Mouse (Mus musculus) pancreas, adult 10 weeks (tissue): Measurements from ENCODE around the gene Tcp1. TPM values are rescaled to one million over a fixed set of nuclear protein-coding genes. Genes with fewer than 3 reads are reported as not detected.

Experiments used
- polyA plus RNA-seq: library from polyadenylated mRNA; stranded (reverse); fragments of 350-450 nt; fragmentation: Illumina TruSeq; extraction: RNeasy Lipid Tissue Mini Kit (QIAGEN cat#74804); gene quantifications from one replicate; pipeline ENCODE4 v1.2.3, GENCODE M21; 2015; ENCODE audit warnings: low read depth, low replicate concordance; ENCODE audit not compliant: insufficient read depth

The Tcp1 gene
- polyA plus RNA-seq, result 42.0 TPM

DNA sequence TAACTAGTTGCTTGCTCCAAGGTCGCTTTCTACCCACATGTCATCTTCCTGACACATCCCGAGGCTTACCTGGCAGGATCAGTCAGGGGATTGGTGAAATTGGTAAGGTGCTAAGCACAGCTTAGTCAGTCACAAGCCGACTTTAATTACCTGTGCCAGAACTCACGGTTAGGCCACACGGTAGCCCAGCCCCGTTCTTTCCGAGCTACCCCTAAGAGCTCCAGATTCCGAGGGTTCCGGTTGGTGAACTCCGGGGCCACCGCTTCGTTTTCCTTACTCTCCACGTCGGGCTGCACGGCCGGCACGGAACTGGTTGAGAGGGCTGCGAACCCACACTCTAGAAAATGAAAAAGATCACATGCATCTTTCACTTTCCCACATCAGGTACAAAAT lies at the start of gene Tcp1:
Gene Tcp1 (plus strand): TSS at position 214 of the 393 bp plus-strand sequence.

DNA sequence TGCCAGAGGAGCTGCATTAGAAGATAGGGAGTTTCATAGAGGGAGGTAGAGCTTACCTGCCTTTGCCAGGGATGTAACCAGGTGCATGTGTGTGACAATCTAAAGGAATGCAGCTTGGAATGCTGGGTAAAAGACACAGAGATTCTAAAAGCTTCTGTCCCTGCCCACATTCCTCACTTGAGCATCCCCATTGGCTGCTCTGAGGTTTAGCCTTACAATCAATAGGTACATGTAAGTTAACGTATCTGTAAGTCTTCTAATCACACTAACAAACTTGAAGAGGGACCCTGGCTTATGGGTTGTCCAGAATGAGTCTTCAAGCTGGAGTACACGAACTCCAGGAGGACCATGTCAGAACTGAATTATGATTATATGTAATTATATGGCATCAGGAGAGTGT lies 47.5 kb upstream of the Tcp1 start, which contains the start of gene Mas1:
Gene Mas1 (minus strand): TSS at position 101 of the 400 bp plus-strand sequence.

DNA sequence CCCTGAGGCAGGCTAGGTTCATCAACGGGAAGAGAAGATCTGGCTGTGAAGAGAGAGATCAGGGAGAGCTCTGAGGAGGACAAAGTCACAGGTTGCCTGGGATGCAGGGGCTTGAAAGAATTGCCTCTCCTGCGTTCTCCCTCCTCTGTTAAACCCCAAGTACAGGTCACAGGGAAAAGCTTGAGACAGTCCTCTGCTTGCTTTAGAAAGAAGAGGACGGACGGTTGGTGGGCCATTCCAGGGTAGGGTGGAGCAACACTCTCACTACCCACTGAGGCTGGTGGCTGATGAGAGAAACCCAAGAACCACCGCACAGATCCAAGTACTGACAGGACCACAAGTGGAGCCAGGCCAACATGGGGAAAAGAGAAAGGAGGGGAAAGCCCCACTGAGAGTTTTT lies 39.8 kb upstream of the Tcp1 start, which contains the start of gene Mrgprh:
Gene Mrgprh (plus strand): TSS at position 301 of the 400 bp plus-strand sequence.

DNA sequence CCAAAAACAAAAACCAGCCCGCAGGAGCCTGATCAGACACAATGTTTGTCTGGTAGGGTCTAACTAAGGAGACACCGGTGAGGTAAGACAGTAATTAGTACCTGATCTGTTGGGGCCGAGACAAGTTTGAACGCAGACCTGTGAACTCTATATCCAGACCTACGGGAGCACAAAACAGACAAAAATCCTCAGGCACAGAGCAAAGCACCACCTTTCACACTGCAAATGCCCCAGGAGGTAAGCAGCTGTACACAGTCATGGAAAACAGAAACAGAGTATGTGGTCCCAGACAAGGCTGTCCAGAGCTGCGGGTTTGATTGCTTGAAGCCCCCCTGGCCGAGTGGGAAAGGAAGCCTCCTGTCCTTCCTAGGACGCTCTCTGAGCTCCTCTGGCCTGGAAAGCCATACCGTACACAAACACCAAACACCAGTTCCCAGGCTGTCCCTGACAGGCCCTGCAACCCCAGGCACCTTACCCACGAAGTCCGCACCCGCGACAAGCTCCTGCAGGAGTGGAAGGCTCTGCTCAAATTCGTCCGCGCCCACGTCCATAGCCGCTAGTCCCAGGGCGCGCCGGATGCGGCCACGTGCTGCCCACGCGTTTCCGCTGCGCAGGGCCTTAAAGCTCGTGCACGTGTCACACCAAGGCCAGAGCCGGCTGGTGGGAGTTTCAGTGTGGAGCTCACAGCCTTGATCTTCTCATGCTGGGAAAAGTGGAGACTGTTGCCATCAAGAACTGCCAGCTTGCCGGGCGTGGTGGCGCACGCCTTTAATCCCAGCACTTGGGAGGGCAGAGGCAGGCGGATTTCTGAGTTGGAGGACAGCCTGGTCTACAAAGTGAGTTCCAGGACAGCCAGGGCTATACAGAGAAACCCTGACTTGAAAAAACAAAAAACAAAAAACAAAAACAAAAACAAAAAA lies 5.9 kb upstream of the Tcp1 start, which contains the start of gene Pnldc1:
Gene Pnldc1 (minus strand): TSS at position 870 of the 920 bp plus-strand sequence.

DNA sequence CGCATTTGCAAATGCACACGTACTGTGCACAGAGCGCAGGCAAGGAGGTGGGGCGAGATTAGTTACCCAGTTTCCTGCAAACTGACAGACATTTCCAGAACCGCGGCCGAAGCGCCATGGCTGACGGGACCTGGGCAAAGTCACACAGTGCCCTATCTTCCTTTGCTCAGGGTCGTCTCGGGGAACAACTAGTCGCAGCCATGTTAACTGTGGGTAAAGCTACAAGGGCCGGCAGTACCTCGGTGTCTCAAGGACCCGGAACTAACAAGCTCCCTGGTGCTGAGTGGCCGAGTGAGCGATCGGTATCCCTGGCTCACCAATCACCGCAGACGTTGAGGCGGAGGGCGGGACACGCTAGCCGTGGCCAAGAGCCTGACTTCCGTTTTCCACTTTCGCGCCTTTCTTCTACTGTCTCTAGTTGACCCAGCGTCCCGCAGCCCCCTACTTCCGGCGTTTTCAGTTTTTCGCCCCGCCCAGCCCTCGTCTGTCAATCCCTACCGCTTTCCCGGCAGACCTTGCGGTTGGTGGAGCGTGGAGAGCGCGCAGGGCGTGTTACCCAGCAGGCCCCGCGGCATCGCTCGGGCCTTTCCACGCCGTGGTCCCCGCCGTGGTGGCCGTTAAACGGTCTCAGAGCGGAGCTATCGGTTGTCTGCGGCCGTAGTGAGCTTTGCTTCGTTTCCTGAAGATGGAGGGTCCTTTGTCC lies 531 bp downstream of the Tcp1 start, which contains the start of gene Mrpl18:
Gene Mrpl18 (minus strand): TSS at position 465 of the 703 bp plus-strand sequence.

DNA sequence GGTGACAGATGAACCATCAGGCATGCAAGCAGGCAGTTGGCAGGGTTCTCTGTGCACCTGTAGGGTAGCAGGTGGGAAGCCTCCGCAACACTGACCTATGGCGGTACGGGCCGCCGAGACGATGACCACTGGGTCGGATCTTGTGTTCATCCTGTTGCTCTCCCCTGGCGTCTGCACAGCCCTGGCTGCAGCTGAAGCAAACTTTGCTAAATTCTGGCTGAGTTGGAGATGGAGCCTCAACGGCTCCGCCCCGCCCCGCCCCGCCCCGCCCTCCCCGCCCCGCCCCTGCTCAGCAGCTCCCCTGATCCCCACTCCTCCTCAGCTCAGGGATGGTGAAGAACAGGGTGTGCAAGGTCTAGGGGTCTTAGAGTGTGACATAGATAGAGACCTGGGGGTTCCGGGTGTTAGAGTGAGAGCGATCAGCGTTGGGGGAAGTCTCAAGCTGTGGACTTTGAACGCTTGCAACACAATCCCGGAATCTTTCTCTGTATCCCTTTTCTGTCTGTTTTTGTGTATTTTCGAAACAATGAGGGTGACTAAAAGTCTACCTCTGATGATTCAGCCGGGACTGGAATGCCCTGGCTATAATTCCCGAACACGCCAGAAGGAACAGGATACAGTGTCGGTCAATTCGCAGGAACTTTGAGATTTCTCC lies 24.8 kb downstream of the Tcp1 start, which contains the start of gene Acat3:
Gene Acat3 (minus strand): TSS at position 450 of the 655 bp plus-strand sequence.

DNA sequence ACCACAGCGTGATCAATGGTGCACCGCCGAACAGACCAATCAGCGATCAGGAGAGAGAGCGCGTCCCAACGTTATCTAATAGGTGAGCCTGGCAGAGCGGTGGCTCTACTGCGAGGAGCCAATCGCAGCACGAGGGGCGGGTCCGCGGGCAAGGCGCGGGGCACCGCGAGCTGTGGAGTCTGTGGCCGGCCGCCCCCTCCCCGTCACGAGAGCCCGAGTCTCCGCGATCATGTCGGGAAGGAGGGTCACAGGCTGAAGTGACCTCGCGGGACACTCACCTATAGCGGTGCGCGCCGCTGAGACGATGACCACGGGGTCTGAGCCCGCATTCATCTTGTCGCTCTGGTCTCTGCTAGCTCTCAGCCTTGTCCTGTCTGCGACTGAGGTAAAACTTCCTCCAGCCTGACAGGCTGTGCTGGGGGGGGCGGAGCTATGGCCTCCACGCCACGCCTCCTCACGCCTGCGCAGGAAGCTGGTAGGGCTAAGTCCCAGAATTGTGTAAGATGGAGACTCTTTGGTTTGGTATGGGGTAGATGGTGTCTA lies 44.9 kb downstream of the Tcp1 start, which contains the start of gene Acat2:
Gene Acat2 (minus strand): TSS at position 417 of the 543 bp plus-strand sequence.

Other genes with a start within 250 kb of the Tcp1 start
- not detected for gene Slc22a1, start 239.9 kb upstream of the Tcp1 start, polyA plus RNA-seq
- 6.9 TPM for gene Igf2r, start 146.0 kb upstream of the Tcp1 start, polyA plus RNA-seq
- gene Mas1, start 47.6 kb upstream of the Tcp1 start, polyA plus RNA-seq, result not detected
- 0.55 TPM for gene Mrgprh, start 39.7 kb upstream of the Tcp1 start, polyA plus RNA-seq
- not detected for gene Pnldc1, start 5.5 kb upstream of the Tcp1 start, polyA plus RNA-seq
- 9.9 TPM for gene Mrpl18, start 644 bp downstream of the Tcp1 start, polyA plus RNA-seq
- gene Acat3, start 24.9 kb downstream of the Tcp1 start, polyA plus RNA-seq, result not detected
- gene Acat2, start 45.0 kb downstream of the Tcp1 start, polyA plus RNA-seq, result 2.1 TPM
- 16.4 TPM for gene Wtap, start 78.5 kb downstream of the Tcp1 start, polyA plus RNA-seq
- gene Sod2, start 91.1 kb downstream of the Tcp1 start, polyA plus RNA-seq, result 18.4 TPM
- gene Gpr31b, start 136.6 kb downstream of the Tcp1 start, polyA plus RNA-seq, result not detected
- 0.76 TPM for gene Tcp10b, start 145.4 kb downstream of the Tcp1 start, polyA plus RNA-seq
- not detected for gene Unc93a, start 216.1 kb downstream of the Tcp1 start, polyA plus RNA-seq